Mouse (Mus musculus): ENCODE measurements around the gene Pou6f2.

GRCm38 (mm10) chr13:18253131-18253530, 144.4 kb downstream of the Pou6f2 start:
- TF ChIP-seq CTCF (IDR thresholded peaks at IDR 0.05; ENCODE audit: borderline replicate concordance, insufficient read depth, low read length) (no peak), POLR2A (IDR thresholded peaks at IDR 0.05; ENCODE audit: low read depth, low read length) (no peak)
